Comparison of ENCODE assay signal across 7 mouse cellular contexts in genomic region chr4:116507425-116508218, GRCm38 (mm10). TPM values are rescaled to one million over a fixed set of nuclear protein-coding genes. Genes with fewer than 3 reads are reported as not detected.
DNase-seq lines count a peak whose midpoint lies in the region; ATAC-seq and TF ChIP-seq lines count a peak whose summit lies in the region.

TSS of gene Ipp (plus strand) at chr4:116507549.

- H3K4me1 ChIP-seq in embryonic facial prominence, embryonic 10.5 days, result peaks cover 12% of the 10 kb centered on the region
- H3K4me1 ChIP-seq in intestine, postnatal 0 days (replicated peaks; ENCODE audit: control insufficient read depth, insufficient read depth, low read length), result no peaks in the 10 kb centered on the region; the same call in 1 of the 2 replicates
- H3K4me1 ChIP-seq in midbrain, embryonic 12.5 days, result peaks cover 12% of the 10 kb centered on the region
- no peaks in the 10 kb centered on the region for H3K4me1 ChIP-seq in small intestine, adult 2 months (ENCODE audit: control insufficient read depth, insufficient read depth, insufficient read length, low read length)

- ATAC-seq in intestine, postnatal 0 days, result peak; percentile 98
- peak; percentile 98 for ATAC-seq in midbrain, embryonic 12.5 days (ENCODE audit: low FRiP score, low read depth)

- peak within 1 kb of the TSS; percentile 60 for H3K9ac ChIP-seq in intestine, postnatal 0 days (ENCODE audit: low read depth, low read length)
- peak within 1 kb of the TSS; percentile 70 for H3K9ac ChIP-seq in midbrain, embryonic 12.5 days (replicated peaks)

- no peaks in the 10 kb centered on the region for H3K27me3 ChIP-seq in embryonic facial prominence, embryonic 10.5 days (replicated peaks; ENCODE audit: low read depth, poor library complexity, severe bottlenecking)
- no peaks in the 10 kb centered on the region for H3K27me3 ChIP-seq in intestine, postnatal 0 days (replicated peaks; ENCODE audit: control insufficient read depth, insufficient read depth, low read length)
- H3K27me3 ChIP-seq in midbrain, embryonic 12.5 days, result no peaks in the 10 kb centered on the region
- H3K27me3 ChIP-seq in small intestine, adult 2 months (ENCODE audit: control insufficient read depth, insufficient read depth, low read length), result no peaks in the 10 kb centered on the region

- peak within 1 kb of the TSS; percentile 93 for H3K27ac ChIP-seq in embryonic facial prominence, embryonic 10.5 days (replicated peaks)
- H3K27ac ChIP-seq in intestine, postnatal 0 days (ENCODE audit: low read depth, low read length), result peak within 1 kb of the TSS; percentile 85
- peak within 1 kb of the TSS; percentile 88 for H3K27ac ChIP-seq in midbrain, embryonic 12.5 days (replicated peaks)
- H3K27ac ChIP-seq in small intestine, adult 2 months (ENCODE audit: insufficient read depth, low read depth, low read length), result peak within 1 kb of the TSS; percentile 76

- peak within 1 kb of the TSS; percentile 76 for H3K4me3 ChIP-seq in embryonic facial prominence, embryonic 10.5 days
- peak within 1 kb of the TSS; percentile 60 for H3K4me3 ChIP-seq in intestine, postnatal 0 days (ENCODE audit: low read depth, low read length)
- peak within 1 kb of the TSS; percentile 59 for H3K4me3 ChIP-seq in midbrain, embryonic 12.5 days
- H3K4me3 ChIP-seq in small intestine, adult 2 months (ENCODE audit: low read depth, low read length), result peak within 1 kb of the TSS; percentile 67

- peaks cover 16% of the 10 kb centered on the region; the same call in 1 of the 2 replicates for H3K36me3 ChIP-seq in embryonic facial prominence, embryonic 10.5 days (replicated peaks)
- no peaks in the 10 kb centered on the region; the same call in 1 of the 2 replicates for H3K36me3 ChIP-seq in intestine, postnatal 0 days (ENCODE audit: control insufficient read depth, insufficient read depth)
- H3K36me3 ChIP-seq in midbrain, embryonic 12.5 days, result 0 out of 2 replicates have a peak, but pooled peaks cover 3% of the 10 kb centered on the region
- peaks cover 2% of the 10 kb centered on the region; the same call in 1 of the 2 replicates for H3K36me3 ChIP-seq in small intestine, adult 2 months (ENCODE audit: control insufficient read depth, insufficient read depth, low read length)

- peak; percentile 88 for TF ChIP-seq POLR2A in small intestine, adult 2 months (IDR thresholded peaks at IDR 0.05; ENCODE audit: low read depth, low read length)

- under 1% methylated on average over 55 of the region's 55 CpGs for WGBS in embryonic facial prominence, embryonic 10.5 days
- WGBS in intestine, postnatal 0 days, result under 1% methylated on average over 55 of the region's 55 CpGs
- under 1% methylated on average over 55 of the region's 55 CpGs for WGBS in midbrain, embryonic 12.5 days
- WGBS in small intestine, adult 2 months, result under 1% methylated on average over 55 of the region's 55 CpGs

- peak within 1 kb of the TSS; percentile 68 for H3K4me2 ChIP-seq in intestine, postnatal 0 days (replicated peaks; ENCODE audit: low read depth)
- H3K4me2 ChIP-seq in midbrain, embryonic 12.5 days (replicated peaks), result peak within 1 kb of the TSS; percentile 57

- no peaks in the 10 kb centered on the region for H3K9me3 ChIP-seq in embryonic facial prominence, embryonic 10.5 days
- H3K9me3 ChIP-seq in intestine, postnatal 0 days (ENCODE audit: control insufficient read depth), result no peaks in the 10 kb centered on the region
- no peaks in the 10 kb centered on the region for H3K9me3 ChIP-seq in midbrain, embryonic 12.5 days

- intact Hi-C loops in left cerebral cortex, postnatal 4 days (cut with DNase I), result no loop called here

- peak; percentile 97 for DNase-seq in adrenal gland, postnatal 10 days
- peak; percentile 97 for DNase-seq in embryonic facial prominence, embryonic 10.5 days (ENCODE audit: low spot score)
- DNase-seq in gonadal fat pad, adult 2 months (ENCODE audit: low read depth), result peak; percentile 49
- peak; percentile 95 for DNase-seq in left cerebral cortex, postnatal 4 days

- TF ChIP-seq CTCF in intestine, postnatal 0 days (IDR thresholded peaks at IDR 0.05; ENCODE audit: low read depth), result peak; percentile 61
- peak; percentile 24; the same call in 1 of the 2 replicates for TF ChIP-seq CTCF in small intestine, adult 2 months (IDR thresholded peaks at IDR 0.05; ENCODE audit: extremely low read depth, insufficient read length, insufficient replicate concordance, low read depth, low read length)

RNA-seq across cellular contexts. Expression of gene Ipp, which starts in this region (rescaled TPM):
- total RNA-seq in adrenal gland, postnatal 10 days (2021), result 10 to 100 TPM; 14.7 to 16.6 TPM
- polyA plus RNA-seq in embryonic facial prominence, embryonic 10.5 days (2016; fragmentation: Nextera tagmentation; extraction: Ambion mirVana), result 16.9 and 19.1 TPM in 2 replicates
- polyA plus RNA-seq in gonadal fat pad, adult 2 months (2012; rRNA removed), result 3.5 and 4.6 TPM in 2 replicates
- 8.8 and 9.1 TPM in 2 replicates for polyA plus RNA-seq in intestine, postnatal 0 days (2015; fragmentation: Nextera tagmentation; extraction: Ambion mirVana)
- total RNA-seq in left cerebral cortex, postnatal 4 days (2021), result 10 to 100 TPM; 17.5 TPM
- 16.5 and 16.8 TPM in 2 replicates for polyA plus RNA-seq in midbrain, embryonic 12.5 days (2016; fragmentation: Nextera tagmentation; extraction: Ambion mirVana)
- polyA plus RNA-seq in small intestine, adult 2 months (2012; rRNA removed), result 0.29 and 1.1 TPM in 2 replicates

Comparison
In these comparisons a context has a peak if more than half of its experiments do, and no peak if none do; other contexts are left out.
1. Peak in every context shown above with its lines: DNase-seq, ATAC-seq, H3K4me3 ChIP-seq and H3K27ac ChIP-seq.